Mouse (Mus musculus) cerebellum, adult 18-20 months (tissue): ENCODE measurements around the gene B4galnt3.
A peak's percentile ranks its signal among the peaks of the same experiment; 100 is the strongest.

ENCODE experiments used
- DNase-seq, 2 experiments: peaks; one replicate each; pipeline ENCODE4 v3.0.0; 2021

The B4galnt3 gene

GRCm38 (mm10) chr6:120274181-120274580 is 20.2 kb downstream of the B4galnt3 start:
- no peak for DNase-seq

- DNase-seq, result no peak
Observed at GRCm38 (mm10) chr6:120264151-120264550, 30.2 kb downstream of the B4galnt3 start.

GRCm38 (mm10) chr6:120263608-120264007 is 30.8 kb downstream of the B4galnt3 start:
- DNase-seq, result no peak

GRCm38 (mm10) chr6:120262886-120263531 is 31.4 kb downstream of the B4galnt3 start:
- DNase-seq, result no peak

GRCm38 (mm10) chr6:120259481-120259880 is 34.9 kb downstream of the B4galnt3 start:
- DNase-seq, result no peak

GRCm38 (mm10) chr6:120256431-120256935 is 37.9 kb downstream of the B4galnt3 start:
- no peak for DNase-seq

- DNase-seq, result no peak
Observed at GRCm38 (mm10) chr6:120255701-120256100, 38.7 kb downstream of the B4galnt3 start.

GRCm38 (mm10) chr6:120255144-120255543 is 39.2 kb downstream of the B4galnt3 start:
- DNase-seq, result no peak

GRCm38 (mm10) chr6:120254640-120255039 is 39.7 kb downstream of the B4galnt3 start:
- no peak for DNase-seq

- no peak for DNase-seq
Observed at GRCm38 (mm10) chr6:120252741-120253140, 41.6 kb downstream of the B4galnt3 start.

- no peak for DNase-seq
Observed at GRCm38 (mm10) chr6:120251010-120251409, 43.3 kb downstream of the B4galnt3 start.

GRCm38 (mm10) chr6:120249831-120250230 is 44.5 kb downstream of the B4galnt3 start:
- no peak for DNase-seq

GRCm38 (mm10) chr6:120246676-120247075 is 47.7 kb downstream of the B4galnt3 start:
- no peak for DNase-seq

- DNase-seq, result no peak
Observed at GRCm38 (mm10) chr6:120243250-120243649, 51.1 kb downstream of the B4galnt3 start.

- DNase-seq, result no peak
Observed at GRCm38 (mm10) chr6:120242530-120242929, 51.8 kb downstream of the B4galnt3 start.

- no peak for DNase-seq
Observed at GRCm38 (mm10) chr6:120241453-120241852, 52.9 kb downstream of the B4galnt3 start.

GRCm38 (mm10) chr6:120240461-120240860 is 53.9 kb downstream of the B4galnt3 start:
- DNase-seq, result peak; percentile 24 to 33

GRCm38 (mm10) chr6:120235874-120236273 is 58.5 kb downstream of the B4galnt3 start:
- no peak for DNase-seq

GRCm38 (mm10) chr6:120232885-120233284 is 61.5 kb downstream of the B4galnt3 start:
- DNase-seq, result no peak

- DNase-seq, result no peak
Observed at GRCm38 (mm10) chr6:120230441-120230840, 63.9 kb downstream of the B4galnt3 start.

- DNase-seq, result no peak
Observed at GRCm38 (mm10) chr6:120229806-120230205, 64.6 kb downstream of the B4galnt3 start.

- DNase-seq, result no peak
Observed at GRCm38 (mm10) chr6:120227068-120227467, 67.3 kb downstream of the B4galnt3 start.

GRCm38 (mm10) chr6:120225355-120225754 is 69.0 kb downstream of the B4galnt3 start:
- DNase-seq, result no peak

- peak; percentile 45 to 58 for DNase-seq
Observed at GRCm38 (mm10) chr6:120222669-120223068, 71.7 kb downstream of the B4galnt3 start.

GRCm38 (mm10) chr6:120219281-120219680 is 75.1 kb downstream of the B4galnt3 start:
- no peak for DNase-seq
